Mouse (Mus musculus) olfactory bulb, adult 2 months (tissue): ENCODE results near the gene Smchd1. TPM values are rescaled to one million over a fixed set of nuclear protein-coding genes. Genes with fewer than 3 reads are reported as not detected.
"Not testable (repeated sequence)": the region's sequence is repeated elsewhere in the genome, so short reads cannot be mapped to it uniquely, and the experiment has no call there.

Source experiments
- H3K27ac ChIP-seq: fragments of 200-500 bp; 2 replicates; pipeline ENCODE4 v1.5.1; 2012; ENCODE audit warnings: low read depth, low read length; ENCODE audit not compliant: insufficient read depth
- H3K4me1 ChIP-seq: fragments of 200-500 bp; 2 replicates; pipeline ENCODE4 v1.6.1; 2012; ENCODE audit warnings: low read length; ENCODE audit not compliant: control insufficient read depth, insufficient read depth
- H3K4me3 ChIP-seq: fragments of 200-500 bp; 2 replicates; pipeline ENCODE4 v1.5.1; 2012; ENCODE audit warnings: mild to moderate bottlenecking, low read depth, low read length, moderate library complexity; ENCODE audit not compliant: insufficient read depth
- CTCF ChIP-seq: fragments of 200-500 bp; IDR thresholded peaks from 2 replicates; pipeline ENCODE4 v1.5.1; 2012; ENCODE audit warnings: low read depth, mild to moderate bottlenecking, low read length, moderate library complexity; ENCODE audit not compliant: insufficient read depth
- POLR2A ChIP-seq: fragments of 200-500 bp; IDR thresholded peaks from 2 replicates; pipeline ENCODE4 v1.6.1; 2012; ENCODE audit warnings: mild to moderate bottlenecking, low read depth, low read length, moderate library complexity; ENCODE audit not compliant: insufficient read depth
- WGBS: fragments of 180-500 bp; shearing (Covaris S2); methylation state at CpG from one replicate; pipeline ENCODE4 v1.1.7; 2018; 5-methylcytosine and 5-hydroxymethylcytosine counted together
- polyA plus RNA-seq: library from polyadenylated mRNA; stranded (reverse); fragments of >200 nt; gene quantifications from 2 replicates; pipeline ENCODE4 v1.2.4, GENCODE M21; 2012; ENCODE audit warnings: low replicate concordance; ENCODE audit not compliant: missing spikeins, insufficient read depth, insufficient read length

The Smchd1 gene
- polyA plus RNA-seq, 1 experiment: 122 TPM

GRCm38 (mm10) chr17:71460312-71460711 lies 14.8 kb downstream of the Smchd1 start:
- no peaks in the 10 kb centered on the region for H3K4me1 ChIP-seq
- no peak overlapping the region for H3K27ac ChIP-seq
- TF ChIP-seq CTCF (no peak), POLR2A (no peak)
- WGBS: 92% methylated on average over 3 of the region's 3 CpGs
- no peak overlapping the region for H3K4me3 ChIP-seq

- TF ChIP-seq CTCF: no peak
- TF ChIP-seq POLR2A: no peak
- no peaks in the 10 kb centered on the region for H3K4me1 ChIP-seq
- H3K4me3 ChIP-seq: no peak within 1 kb of the TSS
- 100% methylated on average over 2 of the region's 2 CpGs for WGBS
- H3K27ac ChIP-seq: no peak within 1 kb of the TSS
These were observed 15.3 kb downstream of the Smchd1 start, which contains the start of gene Gm4707 for GRCm38 (mm10) chr17:71459818-71460217. Gene Gm4707, minus strand, starts transcription at chr17:71459918.

GRCm38 (mm10) chr17:71457361-71457760 lies 17.8 kb downstream of the Smchd1 start:
- H3K27ac ChIP-seq, H3K4me1 ChIP-seq, H3K4me3 ChIP-seq: not testable (repeated sequence)
- 95% methylated on average over 6 of the region's 6 CpGs for WGBS

- Histone ChIP-seq H3K27ac (no peak overlapping the region), H3K4me1 (peaks cover 5% of the 10 kb centered on the region), H3K4me3 (no peak overlapping the region)
- WGBS: 94% methylated on average over 6 of the region's 6 CpGs
- TF ChIP-seq CTCF: no peak
- no peak for TF ChIP-seq POLR2A
These were observed 30.0 kb downstream of the Smchd1 start for GRCm38 (mm10) chr17:71445191-71445590.

- 59% methylated on average over 2 of the region's 2 CpGs for WGBS
- Histone ChIP-seq H3K4me3 (no peak overlapping the region), H3K4me1 (peaks cover 5% of the 10 kb centered on the region), H3K27ac (peak overlapping the region; percentile 56; the same call in 1 of the 2 replicates)
- TF ChIP-seq POLR2A: no peak
- no peak for TF ChIP-seq CTCF
These were observed 30.4 kb downstream of the Smchd1 start for GRCm38 (mm10) chr17:71444718-71445117.

GRCm38 (mm10) chr17:71444126-71444525 lies 31.0 kb downstream of the Smchd1 start:
- no peak for TF ChIP-seq POLR2A
- no peak for TF ChIP-seq CTCF
- WGBS: 75% methylated on average over 3 of the region's 3 CpGs
- peaks cover 5% of the 10 kb centered on the region for H3K4me1 ChIP-seq
- no peak overlapping the region for H3K4me3 ChIP-seq
- peak overlapping the region; percentile 56; the same call in 1 of the 2 replicates for H3K27ac ChIP-seq

- no peak for TF ChIP-seq POLR2A
- no peak for TF ChIP-seq CTCF
- 91% methylated on average over 6 of the region's 6 CpGs for WGBS
- H3K27ac ChIP-seq: no peak overlapping the region
- H3K4me3 ChIP-seq: no peak overlapping the region
- H3K4me1 ChIP-seq: peaks cover 5% of the 10 kb centered on the region
These were observed 31.9 kb downstream of the Smchd1 start for GRCm38 (mm10) chr17:71443273-71443672.

GRCm38 (mm10) chr17:71422502-71422901 lies 52.6 kb downstream of the Smchd1 start:
- WGBS: 98% methylated on average over 2 of the region's 2 CpGs
- H3K4me1 ChIP-seq, H3K4me3 ChIP-seq, H3K27ac ChIP-seq: not testable (repeated sequence)

GRCm38 (mm10) chr17:71419448-71419847 lies 55.7 kb downstream of the Smchd1 start:
- H3K4me3 ChIP-seq, H3K4me1 ChIP-seq, H3K27ac ChIP-seq: not testable (repeated sequence)
- 86% methylated on average over 5 of the region's 5 CpGs for WGBS

GRCm38 (mm10) chr17:71417008-71417407 lies 58.1 kb downstream of the Smchd1 start:
- TF ChIP-seq POLR2A (no peak), CTCF (no peak)
- 95% methylated on average over 1 of the region's 1 CpGs for WGBS
- Histone ChIP-seq H3K4me1 (0 out of 2 replicates have a peak, but pooled peaks cover 2% of the 10 kb centered on the region), H3K27ac (no peak overlapping the region), H3K4me3 (no peak overlapping the region)

GRCm38 (mm10) chr17:71387401-71387800 lies 87.7 kb downstream of the Smchd1 start:
- Histone ChIP-seq H3K27ac (no peak overlapping the region), H3K4me1 (no peaks in the 10 kb centered on the region), H3K4me3 (no peak overlapping the region)
- 87% methylated on average over 3 of the region's 3 CpGs for WGBS
- TF ChIP-seq POLR2A: no peak
- TF ChIP-seq CTCF: no peak
